ENCODE assay signal across 13 mouse cellular contexts in the genomic region with DNA sequence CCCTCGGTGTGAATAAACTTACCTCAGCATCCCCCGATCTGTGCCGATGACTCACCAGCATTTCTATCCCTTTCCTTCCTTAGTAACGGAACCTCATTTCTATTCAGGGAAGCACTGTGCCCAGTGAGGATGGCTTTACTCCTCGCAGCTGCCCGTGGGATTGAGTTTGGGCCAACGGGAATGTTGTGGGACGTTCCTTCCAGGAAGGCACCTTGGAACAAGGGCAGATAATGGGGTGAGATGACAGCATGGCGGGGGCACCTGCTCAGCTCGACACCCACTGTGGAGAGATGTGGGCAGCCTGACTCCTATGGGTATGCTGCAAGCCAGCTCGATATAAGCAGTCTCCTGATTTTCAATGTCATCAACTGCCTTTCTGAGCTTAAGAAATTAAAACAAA. TPM values are rescaled to one million over a fixed set of nuclear protein-coding genes. Genes with fewer than 3 reads are reported as not detected.
A peak's percentile ranks its signal among the peaks of the same experiment; 100 is the strongest.
DNase-seq lines count a peak whose midpoint lies in the region; ATAC-seq lines count a peak whose summit lies in the region.
"Had no signal": no experiment of that assay in that cellular context is flagged by ENCODE, and none has a peak within 500 bp of the region (broad histone marks: within the 10 kb centered on the region; RNA-seq: fewer than 3 reads in every experiment).

No protein-coding gene starts in this region.

- no peak for ATAC-seq in megakaryocyte progenitor cell, adult 5-6 weeks (replicated peaks; ENCODE audit: poor library complexity)
- ATAC-seq: inflammation-experienced regulatory T-cells, adult 6 months; Patski had no signal

- DNase-seq in cerebellum, adult 11 months, result peak; percentile 41
- no peak for DNase-seq in cerebellum, postnatal 4 days (ENCODE audit: low spot score in 2 of 2)
- DNase-seq in 416B (ENCODE audit: low read depth), result peak; percentile 29
- peak; percentile 75 to 76 for DNase-seq in frontal cortex, postnatal 36 days (ENCODE audit: low spot score in 2 of 2)
- DNase-seq in left cerebral cortex, postnatal 25 days (ENCODE audit: low spot score in 2 of 2), result peak; percentile 63 to 93
- DNase-seq in retina, embryonic 14.5 days (ENCODE audit: low spot score), result no peak
- DNase-seq in adrenal gland, postnatal 14 days, result no peak
- DNase-seq: heart, adult 18-20 months; heart, postnatal 36 days; thymus, postnatal 4 days had no signal

- intact Hi-C loops in left cerebral cortex, postnatal 25 days (cut with DNase I), result loop anchor here (1.0 kb wide), 2 partner anchors 54 to 119 kb away; no protein-coding TSS in a partner anchor

RNA-seq across cellular contexts. Expression of gene Camk2b, which starts 53.1 kb away (rescaled TPM):
- 100 to 1,000 TPM; 645 to 685 TPM for total RNA-seq in left cerebral cortex, postnatal 25 days (2021)
- total RNA-seq in adrenal gland, postnatal 14 days (2021), result 14.8 and 16.8 TPM in 2 replicates
- total RNA-seq in megakaryocyte progenitor cell, adult 5-6 weeks (2015), result 1.2 and 1.8 TPM in 2 replicates
- total RNA-seq in megakaryocyte progenitor cell, adult 5-6 weeks (2017), result 0.83 and 1.7 TPM in 2 replicates

Comparison
In these comparisons a context has a peak if more than half of its experiments do, and no peak if none do; other contexts are left out.
1. DNase-seq: peak in cerebellum, adult 11 months (single experiment), 416B (single experiment), frontal cortex, postnatal 36 days (2 of 2) and left cerebral cortex, postnatal 25 days (2 of 2); none in cerebellum, postnatal 4 days (0 of 2), retina, embryonic 14.5 days (single experiment) and adrenal gland, postnatal 14 days (single experiment).
2. RNA of gene Camk2b, which starts 53.1 kb away (total RNA-seq): 645 to 685 TPM in left cerebral cortex, postnatal 25 days; 14.8 to 16.8 TPM in adrenal gland, postnatal 14 days and 0.83 to 1.8 TPM in megakaryocyte progenitor cell, adult 5-6 weeks; every median in the first group is over 10 times any median in the second.